Mouse (Mus musculus): ENCODE results near the gene Usp2. TPM values are rescaled to one million over a fixed set of nuclear protein-coding genes. Genes with fewer than 3 reads are reported as not detected.

Usp2 gene
- polyA plus RNA-seq, 1 experiment from 2014 or later, result 18.6 TPM

- Histone ChIP-seq H3K4me1 (ENCODE audit: control insufficient read depth, insufficient read depth, low read depth, low read length) (peaks cover 13% of the 10 kb centered on the region), H3K27me3 (replicated peaks; ENCODE audit: control insufficient read depth, insufficient read depth, low read length) (no peaks in the 10 kb centered on the region), H3K4me3 (ENCODE audit: low read length) (no peak overlapping the region), H3K36me3 (ENCODE audit: control insufficient read depth, insufficient read depth, low read length) (no peaks in the 10 kb centered on the region), H3K9me3 (ENCODE audit: control insufficient read depth, low read length) (no peaks in the 10 kb centered on the region), H3K9ac (ENCODE audit: low read depth, low read length) (no peak overlapping the region), H3K27ac (ENCODE audit: low read depth, low read length) (0 out of 2 replicates have a peak overlapping the region, but pooled peaks have one; percentile 7), H3K4me2 (ENCODE audit: low read length) (no peak overlapping the region)
- 33% methylated on average over 16 of the region's 16 CpGs for WGBS
- peak; percentile 84 for ATAC-seq
These were observed 12.3 kb downstream of the Usp2 start for GRCm38 (mm10) chr9:44078955-44079756.

- Histone ChIP-seq H3K27me3 (replicated peaks; ENCODE audit: control insufficient read depth, insufficient read depth, low read length) (peaks cover 1% of the 10 kb centered on the region; the same call in 1 of the 2 replicates), H3K4me3 (ENCODE audit: low read length) (no peak overlapping the region), H3K4me2 (ENCODE audit: low read length) (no peak overlapping the region), H3K36me3 (ENCODE audit: control insufficient read depth, insufficient read depth, low read length) (no peaks in the 10 kb centered on the region), H3K9ac (ENCODE audit: low read depth, low read length) (no peak overlapping the region), H3K9me3 (ENCODE audit: control insufficient read depth, low read length) (no peaks in the 10 kb centered on the region), H3K4me1 (ENCODE audit: control insufficient read depth, insufficient read depth, low read depth, low read length) (peaks cover 21% of the 10 kb centered on the region), H3K27ac (ENCODE audit: low read depth, low read length) (no peak overlapping the region)
- 77% methylated on average over 10 of the region's 10 CpGs for WGBS
- ATAC-seq, result no peak
These were observed 13.4 kb downstream of the Usp2 start for GRCm38 (mm10) chr9:44079997-44080780.

DNA sequence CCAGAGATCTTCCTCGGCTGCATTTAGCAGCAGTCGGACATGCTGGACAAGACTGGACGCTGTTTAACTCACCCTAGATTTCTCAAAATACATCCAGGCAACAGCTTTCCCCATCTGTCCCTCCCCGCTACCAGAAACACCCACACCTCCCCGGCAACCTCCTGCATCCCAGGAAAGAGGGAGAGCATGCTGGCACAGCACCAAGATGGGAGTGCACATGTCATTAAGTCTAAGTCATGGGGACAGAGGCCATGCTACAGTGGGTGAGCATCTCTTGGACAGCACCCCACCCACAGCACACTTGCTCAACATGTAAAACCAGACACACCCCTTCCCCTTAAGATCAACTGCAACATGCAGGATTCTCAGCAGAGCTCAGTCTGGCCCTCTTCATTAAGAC lies 14.1 kb downstream of the Usp2 start:
- peaks cover 4% of the 10 kb centered on the region; the same call in 1 of the 2 replicates for H3K27me3 ChIP-seq (replicated peaks; ENCODE audit: control insufficient read depth, insufficient read depth, low read length)
- no peaks in the 10 kb centered on the region for H3K9me3 ChIP-seq (ENCODE audit: control insufficient read depth, low read length)
- H3K4me3 ChIP-seq (ENCODE audit: low read length), result no peak overlapping the region
- no peak overlapping the region for H3K27ac ChIP-seq (ENCODE audit: low read depth, low read length)
- H3K4me1 ChIP-seq (ENCODE audit: control insufficient read depth, insufficient read depth, low read depth, low read length), result peaks cover 27% of the 10 kb centered on the region
- no peaks in the 10 kb centered on the region for H3K36me3 ChIP-seq (ENCODE audit: control insufficient read depth, insufficient read depth, low read length)
- WGBS, result 71% methylated on average over 5 of the region's 5 CpGs
- no peak overlapping the region for H3K9ac ChIP-seq (ENCODE audit: low read depth, low read length)
- H3K4me2 ChIP-seq (ENCODE audit: low read length), result no peak overlapping the region
- no peak for ATAC-seq

DNA sequence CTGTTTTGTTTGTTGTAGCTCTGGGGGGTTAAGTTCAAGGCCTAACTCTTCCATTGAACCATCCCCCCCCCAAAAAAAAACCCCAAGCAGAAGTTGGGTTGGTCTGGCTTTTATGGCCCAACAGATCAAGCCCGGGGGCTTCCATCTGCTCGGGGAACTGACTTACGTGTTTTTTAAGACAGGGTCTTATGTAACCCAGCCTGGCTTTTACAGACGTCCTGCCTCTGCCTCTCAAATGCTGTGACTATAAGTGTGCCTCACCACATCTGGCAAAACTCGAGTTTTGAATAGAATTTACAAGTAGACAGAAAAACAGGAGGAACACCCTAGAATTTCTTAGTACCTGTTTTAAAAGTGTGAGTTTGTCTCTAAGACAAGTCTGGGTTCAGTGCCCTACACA lies 14.8 kb downstream of the Usp2 start:
- Histone ChIP-seq H3K4me3 (ENCODE audit: low read length) (no peak overlapping the region), H3K27ac (ENCODE audit: low read depth, low read length) (no peak overlapping the region), H3K4me2 (ENCODE audit: low read length) (no peak overlapping the region), H3K36me3 (ENCODE audit: control insufficient read depth, insufficient read depth, low read length) (no peaks in the 10 kb centered on the region), H3K4me1 (ENCODE audit: control insufficient read depth, insufficient read depth, low read depth, low read length) (peaks cover 27% of the 10 kb centered on the region), H3K27me3 (replicated peaks; ENCODE audit: control insufficient read depth, insufficient read depth, low read length) (peaks cover 6% of the 10 kb centered on the region), H3K9me3 (ENCODE audit: control insufficient read depth, low read length) (no peaks in the 10 kb centered on the region), H3K9ac (ENCODE audit: low read depth, low read length) (no peak overlapping the region)
- 78% methylated on average over 5 of the region's 5 CpGs for WGBS
- no peak for ATAC-seq

- peaks cover 9% of the 10 kb centered on the region for H3K27me3 ChIP-seq (replicated peaks; ENCODE audit: control insufficient read depth, insufficient read depth, low read length)
- no peak overlapping the region for H3K27ac ChIP-seq (ENCODE audit: low read depth, low read length)
- H3K36me3 ChIP-seq (ENCODE audit: control insufficient read depth, insufficient read depth, low read length), result no peaks in the 10 kb centered on the region
- H3K4me3 ChIP-seq (ENCODE audit: low read length), result no peak overlapping the region
- no peak overlapping the region for H3K4me2 ChIP-seq (ENCODE audit: low read length)
- H3K9me3 ChIP-seq (ENCODE audit: control insufficient read depth, low read length), result no peaks in the 10 kb centered on the region
- 89% methylated on average over 5 of the region's 5 CpGs for WGBS
- no peak overlapping the region for H3K9ac ChIP-seq (ENCODE audit: low read depth, low read length)
- no peak for ATAC-seq
- peaks cover 27% of the 10 kb centered on the region for H3K4me1 ChIP-seq (ENCODE audit: control insufficient read depth, insufficient read depth, low read depth, low read length)
These were observed 15.4 kb downstream of the Usp2 start for GRCm38 (mm10) chr9:44082266-44082665.

DNA sequence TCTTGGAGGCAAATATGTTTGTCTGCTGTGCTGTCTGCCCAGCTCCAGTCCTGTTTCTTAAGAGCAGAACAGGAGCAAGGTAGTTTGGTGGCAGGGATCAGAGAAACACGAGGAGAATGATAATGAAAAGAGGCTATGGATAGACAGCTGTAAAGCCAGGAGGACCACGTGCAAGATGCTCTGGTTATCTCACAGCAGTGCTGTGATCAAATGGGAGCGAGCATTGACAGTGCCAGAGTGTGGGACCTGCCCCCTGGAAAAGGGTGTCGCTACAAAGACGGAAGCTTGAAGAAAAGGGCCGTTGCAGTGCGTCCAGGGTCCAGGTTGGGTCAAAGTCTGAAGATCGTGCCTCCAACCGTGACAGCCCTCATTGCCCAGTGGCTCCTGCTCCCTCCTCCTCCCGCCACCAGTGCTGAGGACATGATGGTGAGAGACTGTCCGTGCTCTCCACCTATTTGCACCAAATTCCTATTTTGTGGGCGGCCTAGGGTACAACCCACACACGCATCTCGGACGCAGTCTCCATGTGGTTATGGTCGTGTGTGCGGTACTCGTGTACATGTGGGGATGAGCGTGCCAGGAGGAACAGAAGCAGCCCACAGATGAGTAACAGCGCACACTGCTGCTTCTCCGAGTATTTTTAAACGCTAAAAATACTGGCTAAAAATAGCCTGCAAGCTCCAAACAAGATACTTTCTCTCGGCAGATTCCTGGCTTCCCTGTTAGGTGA lies 16.7 kb downstream of the Usp2 start:
- no peak for ATAC-seq
- peaks cover 29% of the 10 kb centered on the region for H3K4me1 ChIP-seq (ENCODE audit: control insufficient read depth, insufficient read depth, low read depth, low read length)
- H3K36me3 ChIP-seq (ENCODE audit: control insufficient read depth, insufficient read depth, low read length), result no peaks in the 10 kb centered on the region
- H3K9ac ChIP-seq (ENCODE audit: low read depth, low read length), result no peak overlapping the region
- H3K4me2 ChIP-seq (ENCODE audit: low read length), result peak overlapping the region; percentile 100
- H3K27me3 ChIP-seq (replicated peaks; ENCODE audit: control insufficient read depth, insufficient read depth, low read length), result peaks cover 13% of the 10 kb centered on the region
- peak overlapping the region; percentile 64 for H3K4me3 ChIP-seq (ENCODE audit: low read length)
- no peaks in the 10 kb centered on the region for H3K9me3 ChIP-seq (ENCODE audit: control insufficient read depth, low read length)
- H3K27ac ChIP-seq (ENCODE audit: low read depth, low read length), result no peak overlapping the region
- WGBS, result 12% methylated on average over 23 of the region's 23 CpGs

DNA sequence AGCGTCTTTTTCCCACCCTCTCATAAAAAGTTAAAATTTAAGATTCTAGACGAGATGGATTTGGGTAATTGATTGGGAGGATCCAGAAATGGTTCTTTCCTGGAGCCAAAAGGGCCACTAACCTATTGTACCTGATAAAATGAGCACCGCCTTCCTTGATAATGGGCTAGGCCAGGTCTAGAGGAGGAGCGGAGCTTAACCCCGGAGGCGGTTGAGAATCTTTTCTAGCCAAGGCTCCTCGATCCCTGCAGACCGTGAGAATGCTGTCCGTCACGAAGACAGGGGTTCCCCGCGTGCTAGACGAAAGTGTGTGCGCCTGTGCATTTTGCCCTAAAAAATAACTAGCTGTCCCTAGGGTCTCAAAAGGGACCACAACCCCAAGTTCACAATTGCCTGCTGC lies 17.4 kb downstream of the Usp2 start:
- Histone ChIP-seq H3K4me1 (ENCODE audit: control insufficient read depth, insufficient read depth, low read depth, low read length) (peaks cover 26% of the 10 kb centered on the region), H3K36me3 (ENCODE audit: control insufficient read depth, insufficient read depth, low read length) (no peaks in the 10 kb centered on the region), H3K4me2 (ENCODE audit: low read length) (peak overlapping the region; percentile 100), H3K27me3 (replicated peaks; ENCODE audit: control insufficient read depth, insufficient read depth, low read length) (peaks cover 13% of the 10 kb centered on the region), H3K9ac (ENCODE audit: low read depth, low read length) (peak overlapping the region; percentile 76), H3K27ac (ENCODE audit: low read depth, low read length) (no peak overlapping the region), H3K9me3 (ENCODE audit: control insufficient read depth, low read length) (no peaks in the 10 kb centered on the region), H3K4me3 (ENCODE audit: low read length) (peak overlapping the region; percentile 64)
- WGBS, result 2% methylated on average over 14 of the region's 14 CpGs
- ATAC-seq, result 0 out of 2 replicates have a peak, but pooled peaks have one; percentile 6

DNA sequence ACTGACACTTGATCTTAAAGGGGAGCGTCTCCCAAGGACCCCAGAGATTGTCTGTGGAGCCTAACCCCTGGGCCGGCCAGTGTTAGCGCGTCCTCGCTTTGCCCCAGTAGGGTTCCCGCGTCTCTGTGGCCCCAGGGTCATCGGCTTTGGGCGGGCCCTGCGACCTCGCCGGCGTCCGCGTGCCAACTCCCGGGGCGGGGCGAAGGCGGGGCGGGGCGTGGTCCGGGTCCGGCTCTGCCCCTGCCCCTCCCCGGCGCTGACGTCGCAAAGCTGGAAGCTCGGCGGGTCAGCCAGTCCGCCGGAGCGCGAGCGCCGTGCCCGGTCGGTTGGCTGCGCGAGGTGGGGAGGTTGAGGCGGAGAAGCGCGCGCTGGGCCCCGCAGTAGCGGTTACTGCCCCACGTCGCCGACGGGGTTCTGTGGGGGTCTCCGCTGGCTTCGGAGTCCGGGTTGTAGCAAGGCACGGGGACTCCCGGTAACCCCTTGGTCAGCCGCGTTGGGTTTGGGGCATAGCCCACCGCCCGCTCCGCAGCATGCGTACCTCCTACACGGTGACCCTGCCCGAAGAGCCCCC lies 17.9 kb downstream of the Usp2 start:
- peaks cover 13% of the 10 kb centered on the region for H3K27me3 ChIP-seq (replicated peaks; ENCODE audit: control insufficient read depth, insufficient read depth, low read length)
- peak overlapping the region; percentile 100 for H3K4me2 ChIP-seq (ENCODE audit: low read length)
- peak overlapping the region; percentile 64 for H3K4me3 ChIP-seq (ENCODE audit: low read length)
- no peaks in the 10 kb centered on the region for H3K9me3 ChIP-seq (ENCODE audit: control insufficient read depth, low read length)
- H3K9ac ChIP-seq (ENCODE audit: low read depth, low read length), result peak overlapping the region; percentile 76
- 0% methylated on average over 53 of the region's 62 CpGs for WGBS
- H3K36me3 ChIP-seq (ENCODE audit: control insufficient read depth, insufficient read depth, low read length), result no peaks in the 10 kb centered on the region
- peak; percentile 58 for ATAC-seq
- no peak overlapping the region for H3K27ac ChIP-seq (ENCODE audit: low read depth, low read length)
- peaks cover 24% of the 10 kb centered on the region for H3K4me1 ChIP-seq (ENCODE audit: control insufficient read depth, insufficient read depth, low read depth, low read length)

All from hindbrain, embryonic 16.5 days (tissue).